Mouse (Mus musculus) kidney, adult 2 months (tissue): ENCODE results near the gene Tmem179.

Experiments used
- CTCF ChIP-seq: fragments of 200-500 bp; conservative IDR thresholded peaks from 2 replicates; pipeline ENCODE4 v1.5.1; 2011; ENCODE audit warnings: low read depth, mild to moderate bottlenecking, control low read depth, low read length, moderate library complexity, mixed read lengths; ENCODE audit not compliant: insufficient read depth, insufficient read length
- POLR2A ChIP-seq: fragments of 200-500 bp; IDR thresholded peaks from one replicate; pipeline ENCODE4 v1.6.1; 2011; ENCODE audit warnings: low read depth, low read length, control low read depth

- TF ChIP-seq CTCF (no peak), POLR2A (no peak)
Measured at GRCm38 (mm10) chr12:112507984-112508383, 8.6 kb downstream of the Tmem179 start.
